In the genomic region with DNA sequence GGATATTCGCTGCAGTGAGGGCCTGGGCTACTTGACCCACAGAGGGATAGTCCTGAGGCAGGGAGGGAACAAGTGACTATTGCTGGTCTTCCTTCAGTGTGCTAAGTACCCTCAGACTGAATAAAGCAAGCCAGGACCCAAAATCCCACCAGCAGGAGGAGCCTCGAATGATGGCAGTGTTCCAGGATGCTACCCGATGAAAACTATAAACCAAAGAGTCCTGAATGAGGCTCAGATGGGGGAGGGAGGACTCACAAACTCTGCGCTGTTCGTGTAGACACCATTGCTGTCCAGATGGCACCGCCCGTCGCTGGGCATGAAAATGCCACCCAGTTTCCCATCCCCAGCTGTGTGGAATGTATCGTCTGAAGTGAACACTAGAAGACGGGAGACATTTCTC, we compare ENCODE assay signal across 23 mouse cellular contexts. TPM values are rescaled to one million over a fixed set of nuclear protein-coding genes. Genes with fewer than 3 reads are reported as not detected.
DNase-seq lines count a peak whose midpoint lies in the region; ATAC-seq and TF ChIP-seq lines count a peak whose summit lies in the region.
"Had no signal": no experiment of that assay in that cellular context is flagged by ENCODE, and none has a peak within 500 bp of the region (broad histone marks: within the 10 kb centered on the region; RNA-seq: fewer than 3 reads in every experiment).

No protein-coding gene starts in this region.

- ATAC-seq in forebrain, embryonic 11.5 days (replicated peaks; ENCODE audit: low FRiP score) = no peak
- ATAC-seq in forebrain, embryonic 16.5 days = no peak
- ATAC-seq: midbrain, embryonic 13.5 days; Patski had no signal

- TF ChIP-seq CTCF in layer of hippocampus, adult 2 months (conservative IDR thresholded peaks at IDR 0.05) = 0 out of 2 replicates have a peak, but pooled peaks have one; percentile 17

- DNase-seq in forebrain, embryonic 11.5 days (ENCODE audit: low spot score) = peak; percentile 46
- DNase-seq in layer of hippocampus, adult 2 months (ENCODE audit: low spot score in 2 of 2) = no peak
- DNase-seq in layer of hippocampus, postnatal 25 days (ENCODE audit: extremely low spot score in 1 of 2, low spot score in 1 of 2) = no peak
- peak; percentile 53 for DNase-seq in right cerebral cortex, postnatal 14 days
- no peak for DNase-seq in right cerebral cortex, adult 2 months (ENCODE audit: low spot score in 2 of 2)
- DNase-seq in urinary bladder, postnatal 36 days (ENCODE audit: low spot score in 2 of 2) = no peak
- DNase-seq in gastrocnemius, adult 8-10 months (ENCODE audit: low spot score in 2 of 2) = no peak
- DNase-seq: adrenal gland, postnatal 36 days; cerebellum, adult 8-10 months; heart, postnatal 4 days; thymus, postnatal 14 days had no signal

- H3K27ac ChIP-seq in forebrain, embryonic 11.5 days (ENCODE audit: low read depth, low read length) = no peak overlapping the region
- no peak overlapping the region for H3K27ac ChIP-seq in forebrain, embryonic 16.5 days (ENCODE audit: low read length)
- no peak overlapping the region for H3K27ac ChIP-seq in layer of hippocampus, adult 2 months
- H3K27ac ChIP-seq: heart, embryonic 13.5 days; kidney, embryonic 15.5 days; left cerebral cortex, adult 2 months; limb, embryonic 12.5 days; liver, embryonic 15.5 days; midbrain, embryonic 13.5 days; stomach, embryonic 15.5 days had no signal

- no peak overlapping the region for H3K4me2 ChIP-seq in forebrain, embryonic 11.5 days (ENCODE audit: low read depth, low read length, severe bottlenecking)
- no peak overlapping the region for H3K4me2 ChIP-seq in forebrain, embryonic 16.5 days (ENCODE audit: low read length)
- H3K4me2 ChIP-seq: heart, embryonic 13.5 days; kidney, embryonic 15.5 days; limb, embryonic 12.5 days; liver, embryonic 15.5 days; midbrain, embryonic 13.5 days; stomach, embryonic 15.5 days had no signal

- H3K4me3 ChIP-seq in forebrain, embryonic 11.5 days (ENCODE audit: low read depth, low read length) = no peak overlapping the region
- no peak overlapping the region for H3K4me3 ChIP-seq in forebrain, embryonic 16.5 days (replicated peaks; ENCODE audit: low read length)
- no peak overlapping the region for H3K4me3 ChIP-seq in layer of hippocampus, adult 2 months
- H3K4me3 ChIP-seq: heart, embryonic 13.5 days; kidney, embryonic 15.5 days; left cerebral cortex, adult 2 months; limb, embryonic 12.5 days; liver, embryonic 15.5 days; midbrain, embryonic 13.5 days; stomach, embryonic 15.5 days had no signal

- 71% methylated on average over 10 of the region's 10 CpGs for WGBS in forebrain, embryonic 11.5 days
- 41% methylated on average over 10 of the region's 10 CpGs for WGBS in forebrain, embryonic 16.5 days

- H3K4me1 ChIP-seq in forebrain, embryonic 11.5 days (replicated peaks; ENCODE audit: control insufficient read depth, insufficient read depth, low read length) = peaks cover 9% of the 10 kb centered on the region
- H3K4me1 ChIP-seq in forebrain, embryonic 16.5 days (replicated peaks; ENCODE audit: control insufficient read depth, insufficient read depth, low read length) = peaks cover 13% of the 10 kb centered on the region

- H3K9me3 ChIP-seq in forebrain, embryonic 11.5 days (ENCODE audit: control insufficient read depth, low read length) = no peaks in the 10 kb centered on the region
- H3K9me3 ChIP-seq in forebrain, embryonic 16.5 days (ENCODE audit: control insufficient read depth, low read length) = no peaks in the 10 kb centered on the region
- H3K9me3 ChIP-seq: heart, embryonic 13.5 days; kidney, embryonic 15.5 days; limb, embryonic 12.5 days; liver, embryonic 15.5 days; midbrain, embryonic 13.5 days; stomach, embryonic 15.5 days had no signal

- H3K36me3 ChIP-seq in forebrain, embryonic 11.5 days (ENCODE audit: control insufficient read depth, insufficient read depth, low read length) = no peaks in the 10 kb centered on the region
- no peaks in the 10 kb centered on the region for H3K36me3 ChIP-seq in forebrain, embryonic 16.5 days (ENCODE audit: control insufficient read depth, insufficient read depth)
- H3K36me3 ChIP-seq: kidney, embryonic 15.5 days; liver, embryonic 15.5 days; stomach, embryonic 15.5 days had no signal

- H3K27me3 ChIP-seq in forebrain, embryonic 11.5 days (ENCODE audit: control insufficient read depth, insufficient read depth, low read length) = peaks cover 13% of the 10 kb centered on the region; the same call in 1 of the 2 replicates
- peaks cover 9% of the 10 kb centered on the region; the same call in 1 of the 2 replicates for H3K27me3 ChIP-seq in forebrain, embryonic 16.5 days (replicated peaks; ENCODE audit: control insufficient read depth, insufficient read depth, low read length)
- H3K27me3 ChIP-seq: Patski had no signal

- no peak overlapping the region for H3K9ac ChIP-seq in forebrain, embryonic 11.5 days (ENCODE audit: low read length)
- H3K9ac ChIP-seq in forebrain, embryonic 16.5 days (replicated peaks; ENCODE audit: low read depth, low read length) = no peak overlapping the region
- H3K9ac ChIP-seq: heart, embryonic 13.5 days; kidney, embryonic 15.5 days; limb, embryonic 12.5 days; liver, embryonic 15.5 days; midbrain, embryonic 13.5 days; stomach, embryonic 15.5 days had no signal

RNA-seq across cellular contexts. Expression of a gene that starts 9.4 kb away (rescaled TPM):
- 0.76 and 1.1 TPM in 2 replicates for polyA plus RNA-seq in forebrain, embryonic 11.5 days (2014; fragmentation: Nextera tagmentation; extraction: Ambion mirVana)
- polyA plus RNA-seq in forebrain, embryonic 16.5 days (2015; fragmentation: Nextera tagmentation; extraction: Ambion mirVana) = 0.73 and 1.0 TPM in 2 replicates
- 1 to 10 TPM; 1.0 to 3.9 TPM for total RNA-seq in layer of hippocampus, adult 2 months (2021)
- total RNA-seq in layer of hippocampus, postnatal 25 days (2021) = 1 to 10 TPM; 2.0 to 2.3 TPM
- total RNA-seq in gastrocnemius, adult 8-10 months (2022) = 1 to 10 TPM in 2 of 4 experiments, under 1 TPM in 2; 0.34 to 1.8 (median 1.0) TPM

RNA-seq across cellular contexts. Expression of a gene that starts 17.9 kb away (rescaled TPM):
- polyA plus RNA-seq in forebrain, embryonic 11.5 days (2014; fragmentation: Nextera tagmentation; extraction: Ambion mirVana) = 38.2 and 39.2 TPM in 2 replicates
- polyA plus RNA-seq in forebrain, embryonic 16.5 days (2015; fragmentation: Nextera tagmentation; extraction: Ambion mirVana) = 37.8 and 39.6 TPM in 2 replicates
- total RNA-seq in layer of hippocampus, adult 2 months (2021) = 10 to 100 TPM; 39.5 to 40.4 TPM
- 10 to 100 TPM; 32.5 to 38.4 TPM for total RNA-seq in layer of hippocampus, postnatal 25 days (2021)
- 1 to 10 TPM; 5.6 to 8.5 (median 7.6) TPM for total RNA-seq in gastrocnemius, adult 8-10 months (2022)

RNA-seq across cellular contexts. Expression of a gene that starts 19.3 kb away (rescaled TPM):
- polyA plus RNA-seq in forebrain, embryonic 11.5 days (2014; fragmentation: Nextera tagmentation; extraction: Ambion mirVana) = 79.8 and 80.7 TPM in 2 replicates
- 84.6 and 93.4 TPM in 2 replicates for polyA plus RNA-seq in forebrain, embryonic 16.5 days (2015; fragmentation: Nextera tagmentation; extraction: Ambion mirVana)
- total RNA-seq in layer of hippocampus, adult 2 months (2021) = 10 to 100 TPM; 68.3 to 76.5 TPM
- 10 to 100 TPM; 66.6 to 70.2 TPM for total RNA-seq in layer of hippocampus, postnatal 25 days (2021)
- total RNA-seq in gastrocnemius, adult 8-10 months (2022) = 10 to 100 TPM; 25.6 to 28.1 (median 26.8) TPM

RNA-seq across cellular contexts. Expression of a gene that starts 34.9 kb away (rescaled TPM):
- polyA plus RNA-seq in forebrain, embryonic 11.5 days (2014; fragmentation: Nextera tagmentation; extraction: Ambion mirVana) = 19.3 and 19.7 TPM in 2 replicates
- 6.4 and 8.0 TPM in 2 replicates for polyA plus RNA-seq in forebrain, embryonic 16.5 days (2015; fragmentation: Nextera tagmentation; extraction: Ambion mirVana)
- 10 to 100 TPM; 12.2 to 14.1 TPM for total RNA-seq in layer of hippocampus, adult 2 months (2021)
- 10 to 100 TPM; 13.1 to 13.6 TPM for total RNA-seq in layer of hippocampus, postnatal 25 days (2021)
- total RNA-seq in gastrocnemius, adult 8-10 months (2022) = 1 to 10 TPM; 4.4 to 9.8 (median 8.4) TPM

RNA-seq across cellular contexts. Expression of a gene that starts 48.0 kb away (rescaled TPM):
- 0.21 and 0.48 TPM in 2 replicates for polyA plus RNA-seq in forebrain, embryonic 11.5 days (2014; fragmentation: Nextera tagmentation; extraction: Ambion mirVana)
- 0.11 TPM in 1 of 2 replicates, not detected in the other for polyA plus RNA-seq in forebrain, embryonic 16.5 days (2015; fragmentation: Nextera tagmentation; extraction: Ambion mirVana)
- total RNA-seq in layer of hippocampus, adult 2 months (2021) = not detected
- total RNA-seq in layer of hippocampus, postnatal 25 days (2021) = not detected
- not detected for total RNA-seq in gastrocnemius, adult 8-10 months (2022)
- total RNA-seq: adrenal gland, postnatal 36 days; gastrocnemius, adult 18-20 months; granulocyte monocyte progenitor cell, adult 5-6 weeks; heart, postnatal 4 days; left cerebral cortex, adult 2 months had no signal
- polyA plus RNA-seq: heart, embryonic 13.5 days; liver, embryonic 15.5 days; spleen, adult 2 months had no signal

Comparison
In these comparisons a context has a peak if more than half of its experiments do, and no peak if none do; other contexts are left out.
1. DNase-seq: peak in forebrain, embryonic 11.5 days (single experiment) and right cerebral cortex, postnatal 14 days (single experiment); none in layer of hippocampus, adult 2 months (0 of 2), layer of hippocampus, postnatal 25 days (0 of 2), right cerebral cortex, adult 2 months (0 of 2), urinary bladder, postnatal 36 days (0 of 2) and gastrocnemius, adult 8-10 months (0 of 2).